Mouse (Mus musculus) heart, adult 8-10 months (tissue): ENCODE measurements around the gene Arl3. TPM values are rescaled to one million over a fixed set of nuclear protein-coding genes. Genes with fewer than 3 reads are reported as not detected.
A peak's percentile ranks its signal among the peaks of the same experiment; 100 is the strongest.

Source experiments
- DNase-seq: peaks from one replicate; pipeline ENCODE4 v3.0.0; 2022; ENCODE audit warnings: low spot score
- total RNA-seq, 4 experiments: library from RNA; stranded (reverse); gene quantifications; 2 replicates each; pipeline ENCODE4 v1.2.4; 2022

Arl3 gene
- total RNA-seq, 4 experiments from 2014 or later: 31.3 to 56.0 (median 43.5) TPM

DNA sequence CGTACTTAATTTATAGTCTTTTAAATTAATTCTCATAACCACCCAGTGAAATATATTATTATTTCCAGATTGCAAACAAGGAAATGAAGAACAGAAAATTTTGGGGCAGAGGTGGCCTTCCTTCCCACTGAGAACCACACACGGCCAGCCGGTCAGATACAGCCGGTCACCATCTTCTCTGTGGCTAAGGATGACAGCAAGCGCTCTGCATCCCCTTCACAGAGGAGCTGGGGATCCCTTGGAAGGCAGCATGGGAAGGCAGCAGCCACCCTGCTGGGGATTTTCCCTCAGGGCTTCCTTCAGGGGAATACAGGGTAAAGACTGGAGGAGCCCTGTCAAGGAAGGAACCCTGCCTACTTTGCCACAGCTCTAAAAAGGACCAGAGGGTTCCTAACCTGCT, 39.5 kb downstream of the Arl3 start:
- no peak for DNase-seq

DNA sequence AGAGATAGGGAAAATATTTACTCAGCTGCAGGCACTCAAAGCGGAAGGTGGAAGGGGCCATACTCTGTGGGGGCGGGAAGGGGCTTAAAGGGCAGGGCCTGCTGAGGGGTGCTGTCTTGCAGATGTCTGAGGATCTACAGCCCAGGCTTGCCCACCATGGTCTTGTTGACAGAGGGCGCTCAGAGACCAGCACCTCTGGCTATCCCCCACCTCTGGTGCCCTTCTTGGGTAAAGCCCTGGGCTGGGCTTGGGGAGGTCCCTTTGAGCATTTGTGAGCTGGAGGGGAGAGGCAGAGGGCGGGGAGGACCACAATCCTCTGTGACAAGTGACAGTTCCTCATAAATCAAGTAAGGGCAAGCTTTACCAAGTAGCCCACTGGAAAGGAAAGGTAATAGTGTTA, 39.9 kb downstream of the Arl3 start:
- DNase-seq: no peak

- DNase-seq: no peak
These were observed 40.8 kb downstream of the Arl3 start for GRCm38 (mm10) chr19:46532031-46532688.

DNA sequence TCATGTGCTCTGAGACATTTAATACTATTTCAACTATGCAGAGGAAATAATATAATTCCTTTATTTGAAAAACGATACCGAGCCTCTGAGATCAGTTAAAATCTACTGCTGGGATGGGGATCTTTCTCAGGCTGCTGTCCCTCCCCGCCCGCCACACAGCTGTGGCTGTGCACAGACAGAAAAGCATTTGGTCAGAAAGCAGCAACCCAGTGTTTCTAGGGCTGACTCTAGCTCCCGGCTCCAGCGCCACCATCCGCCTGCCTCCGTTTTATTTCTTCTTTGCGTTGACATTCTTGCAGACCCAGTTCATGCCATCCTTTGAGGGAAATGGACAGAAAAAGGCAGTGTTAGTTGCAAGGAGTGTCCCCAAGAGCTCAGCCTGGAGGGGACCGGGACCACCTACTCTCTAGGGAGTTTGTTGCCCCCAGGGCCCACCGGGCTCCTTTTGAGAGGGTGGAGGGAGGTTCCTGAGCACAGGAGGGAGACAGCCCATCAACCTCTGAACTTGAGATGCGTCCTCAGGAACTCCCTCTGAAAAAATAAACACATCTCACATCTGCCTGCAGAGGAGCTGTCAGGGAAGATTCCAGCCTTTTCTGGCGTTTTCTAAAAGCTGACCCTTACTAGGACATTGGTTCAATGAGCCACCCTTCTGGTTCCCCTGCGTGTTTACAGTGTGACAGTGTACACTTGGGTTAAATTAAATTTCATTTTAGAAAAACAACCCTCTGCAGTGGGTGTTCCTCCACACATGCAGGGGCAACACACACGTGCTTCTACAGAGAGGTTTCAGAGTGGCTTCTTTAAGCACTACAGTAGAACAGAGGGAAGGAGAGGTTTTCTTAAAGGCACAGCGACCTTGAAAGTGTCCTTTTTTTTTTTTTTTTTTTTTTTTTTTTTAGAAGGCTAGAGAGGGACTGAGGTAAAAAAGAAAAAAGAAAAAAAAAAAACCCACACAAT, 41.6 kb downstream of the Arl3 start:
- no peak for DNase-seq

DNA sequence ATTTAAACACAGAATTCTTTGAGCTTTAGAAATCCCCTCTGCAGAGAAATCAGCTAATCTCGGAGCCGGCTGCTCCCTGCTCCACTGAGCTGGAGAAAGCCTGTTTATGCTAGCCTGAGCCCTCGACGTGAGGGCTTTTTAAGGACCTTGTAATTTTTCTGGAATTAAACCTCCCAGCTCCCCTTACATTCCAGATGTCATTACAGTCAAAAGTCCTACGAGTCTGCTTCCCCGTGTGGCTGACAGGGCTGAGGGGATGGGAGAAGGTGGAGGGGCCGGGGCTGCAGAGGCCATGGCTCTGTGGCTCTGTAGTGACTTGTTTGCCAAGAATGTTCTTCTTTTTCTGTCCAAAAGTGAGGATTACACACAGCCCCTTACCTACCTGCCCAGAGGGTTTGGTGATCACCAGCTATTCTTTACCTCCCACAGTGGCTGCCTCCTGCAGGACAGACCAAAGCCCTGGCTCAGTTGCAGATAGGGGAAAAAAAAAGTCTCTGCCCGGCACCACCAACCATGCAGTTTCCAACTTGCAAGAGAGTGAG, 42.5 kb downstream of the Arl3 start:
- no peak for DNase-seq

- no peak for DNase-seq
These were observed 43.2 kb downstream of the Arl3 start for GRCm38 (mm10) chr19:46529601-46530448.

- peak; percentile 78 for DNase-seq
These were observed 44.3 kb downstream of the Arl3 start for GRCm38 (mm10) chr19:46528529-46529213.

- no peak for DNase-seq
These were observed 45.1 kb downstream of the Arl3 start for GRCm38 (mm10) chr19:46527632-46528528.

DNA sequence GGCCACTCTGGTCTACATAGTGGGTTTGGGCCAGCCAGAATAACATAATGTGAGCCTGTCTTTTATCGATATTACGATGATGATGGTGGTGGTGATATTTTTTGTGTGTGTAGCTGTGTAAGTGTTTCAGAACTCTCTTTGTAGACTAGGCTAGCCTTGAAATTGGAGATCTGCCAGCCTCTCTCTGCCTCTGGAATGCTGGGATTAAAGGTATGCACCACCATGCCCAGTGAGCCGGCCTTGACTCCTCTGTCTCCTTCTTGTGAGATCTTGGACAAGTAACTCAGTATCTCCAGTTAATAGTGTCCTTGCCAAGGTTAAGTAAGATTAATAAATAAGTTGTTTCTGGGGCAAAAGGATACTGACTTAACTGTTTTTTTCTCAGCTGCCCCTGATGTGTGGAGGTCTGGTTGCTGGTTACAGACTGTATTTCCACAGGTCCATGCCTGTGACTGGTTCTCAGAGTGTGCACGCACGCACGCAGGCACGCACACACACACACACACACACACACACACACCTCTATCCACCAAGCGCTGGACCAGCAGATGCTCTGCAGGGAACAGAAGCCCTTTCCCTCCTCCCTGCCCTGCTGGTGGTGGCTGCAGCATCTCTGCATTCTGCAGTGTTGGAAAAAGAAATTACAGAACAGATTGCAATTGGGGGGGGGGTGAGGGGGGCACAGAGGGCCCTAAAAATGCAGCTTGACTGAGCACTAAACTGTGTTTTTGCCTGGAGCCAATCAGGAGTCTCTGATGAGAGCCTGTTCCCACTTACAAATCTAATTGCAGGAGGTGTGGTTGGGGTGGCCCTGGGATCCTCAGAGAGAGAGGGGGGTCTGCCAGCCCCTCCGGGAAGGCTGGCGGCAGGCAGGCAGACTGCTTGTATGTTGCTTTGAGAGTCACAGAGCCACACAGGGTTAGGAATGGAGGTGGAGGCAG, 47.0 kb downstream of the Arl3 start:
- no peak for DNase-seq

DNA sequence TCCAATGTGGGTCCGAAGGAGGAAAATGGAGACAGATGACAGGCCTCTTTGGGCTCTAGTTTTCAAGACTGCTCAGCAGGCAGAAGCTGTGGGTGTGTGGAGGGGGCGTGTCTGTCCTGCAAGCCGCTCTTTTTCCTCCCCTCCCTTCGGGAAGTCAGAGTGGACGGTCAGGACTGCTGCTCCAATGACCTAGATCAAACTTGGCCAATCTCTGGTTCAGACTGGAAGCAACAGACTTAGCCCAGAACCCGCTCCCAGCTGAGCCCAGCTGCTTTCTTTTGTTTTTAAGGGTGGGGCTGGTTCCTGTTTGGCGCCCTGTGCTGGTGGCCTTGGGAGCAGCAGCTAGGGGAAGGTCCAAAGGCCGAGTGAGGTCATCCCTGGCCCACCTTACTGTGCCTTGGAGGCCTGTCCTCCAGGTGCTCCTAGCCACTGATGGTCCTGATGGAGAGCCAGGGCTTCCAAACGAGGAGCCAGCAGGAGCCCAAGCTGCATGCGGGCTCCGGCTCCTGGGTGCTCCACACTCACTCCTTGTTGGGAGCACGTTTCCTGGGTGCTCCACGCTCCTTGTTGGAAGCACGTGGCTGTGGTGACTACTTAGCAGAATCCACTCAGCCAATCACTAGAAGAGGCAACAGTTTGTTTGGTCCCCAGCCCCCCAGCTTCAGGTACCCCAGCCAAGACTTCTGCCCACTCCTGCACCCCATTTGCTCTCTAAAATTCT, 48.2 kb downstream of the Arl3 start:
- DNase-seq: peak; percentile 93

DNA sequence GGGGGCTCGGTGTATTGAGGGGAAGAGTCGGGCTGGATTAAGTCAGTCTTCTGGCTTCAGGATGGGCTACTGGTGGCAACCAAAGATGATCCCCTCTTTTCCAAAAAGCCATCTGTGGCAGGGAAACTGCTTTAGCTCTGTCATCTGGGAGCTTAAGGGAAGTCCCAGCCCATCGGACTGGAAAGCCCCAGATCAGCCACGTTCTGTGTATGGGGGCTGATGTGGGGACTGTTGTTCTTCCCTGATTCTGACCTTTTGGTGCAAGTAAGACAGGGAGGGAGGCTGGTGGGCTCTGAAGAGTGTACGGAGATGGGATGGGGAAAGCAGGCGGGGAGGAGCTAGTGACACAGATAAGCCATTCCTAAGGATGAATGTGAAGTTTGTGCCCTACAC, 48.9 kb downstream of the Arl3 start:
- no peak for DNase-seq

GRCm38 (mm10) chr19:46523480-46524151, 49.4 kb downstream of the Arl3 start:
- peak; percentile 59 for DNase-seq

DNA sequence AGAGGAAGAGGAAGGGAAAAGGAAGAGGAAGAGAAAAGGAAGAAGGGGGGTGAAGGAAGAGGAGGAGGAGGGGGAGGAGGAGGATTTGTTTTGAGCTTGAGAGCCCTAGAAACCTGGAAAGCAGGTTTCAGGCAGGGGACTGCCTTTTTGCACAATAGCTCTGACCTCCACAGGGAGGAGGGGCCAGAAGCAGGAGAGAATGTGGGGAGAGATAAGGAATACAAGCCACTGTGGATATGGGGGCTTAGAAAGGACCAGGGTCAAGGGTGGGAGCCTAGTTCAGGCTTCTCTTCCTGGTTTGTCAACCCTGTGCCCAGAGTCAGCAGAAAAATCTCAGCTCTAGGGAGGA, 49.9 kb downstream of the Arl3 start:
- DNase-seq: no peak

DNA sequence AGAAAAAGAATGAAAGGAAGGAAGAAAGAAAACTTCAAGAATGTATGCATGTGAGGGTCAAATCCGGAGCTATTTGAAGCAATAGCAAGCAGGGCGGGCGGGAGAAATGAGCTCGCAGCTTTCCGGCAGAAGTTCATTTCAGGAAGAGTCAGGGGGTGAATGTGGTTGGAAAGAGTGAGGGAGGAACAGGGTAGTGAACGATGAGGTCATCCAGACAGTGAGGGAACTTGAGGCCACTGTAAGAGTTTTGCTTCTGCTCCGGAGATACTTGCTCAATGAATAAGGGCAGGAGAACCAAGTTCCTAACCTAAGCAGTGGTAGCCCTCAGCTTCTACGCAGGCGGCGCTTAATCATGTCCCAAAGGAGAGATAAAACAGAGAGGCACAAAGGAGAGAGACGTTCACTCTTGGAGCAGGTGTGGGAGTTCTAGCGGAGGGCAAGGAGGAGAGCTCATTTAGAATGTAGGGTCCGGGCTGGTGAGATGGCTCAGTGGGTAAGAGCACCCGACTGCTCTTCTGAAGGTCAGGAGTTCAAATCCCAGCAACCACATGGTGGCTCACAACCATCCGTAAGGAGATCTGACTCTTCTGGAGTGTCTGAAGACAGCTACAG, 50.5 kb downstream of the Arl3 start:
- DNase-seq: no peak

DNA sequence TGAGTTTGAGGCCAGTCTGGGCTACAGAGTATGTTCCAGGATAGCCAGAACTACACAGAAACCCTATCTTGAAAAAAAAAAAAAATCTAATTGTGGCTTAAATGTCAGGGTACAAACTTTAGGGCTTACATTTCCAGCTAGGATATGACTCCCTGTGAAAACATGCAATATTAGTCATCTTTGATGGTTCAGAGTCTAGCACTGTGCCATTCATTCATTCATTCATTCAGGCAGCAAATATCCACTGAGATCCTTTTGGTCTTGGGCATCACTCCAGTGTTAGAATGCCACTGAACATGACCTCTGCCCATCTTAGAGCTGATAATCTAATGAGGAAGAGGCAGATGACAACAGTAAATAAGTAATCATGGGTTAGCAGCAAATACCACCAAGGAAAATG, 51.3 kb downstream of the Arl3 start:
- no peak for DNase-seq

GRCm38 (mm10) chr19:46518828-46519621, 54.0 kb downstream of the Arl3 start:
- no peak for DNase-seq
